Mouse (Mus musculus) CD4-positive, CD25-positive, alpha-beta regulatory T cell, adult 2 months (primary cell): Measurements from ENCODE around the gene Vmn2r98.
"Not testable (repeated sequence)": the region's sequence is repeated elsewhere in the genome, so short reads cannot be mapped to it uniquely, and the experiment has no call there.

Experiments
- DNase-seq: peaks from one replicate; pipeline ENCODE4 v3.0.0-alpha.2; 2012; ENCODE audit warnings: low read depth, low spot score

Gene Vmn2r98

DNA sequence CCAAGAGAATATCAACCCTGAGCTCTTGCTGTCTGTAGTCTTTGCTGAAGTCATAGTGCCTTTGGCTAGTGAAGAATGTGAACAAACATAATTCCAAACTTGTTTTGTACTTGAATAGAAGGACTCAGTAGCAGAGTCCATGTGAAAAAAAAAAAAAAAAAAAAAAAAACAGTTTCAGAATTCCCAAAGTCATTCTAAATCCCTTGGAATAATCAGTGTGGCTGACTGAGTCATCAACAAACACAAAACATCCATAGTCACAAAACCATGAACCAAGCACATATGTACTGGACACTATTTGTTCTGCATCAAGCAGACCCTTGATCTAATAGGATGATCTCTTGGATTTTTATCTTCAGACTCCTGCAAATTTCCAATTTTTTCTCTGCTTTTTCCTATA lies at the start of gene Vmn2r98:
Gene Vmn2r98, plus strand, starts transcription at position 301 of the 400 bp plus-strand sequence.
- not testable (repeated sequence) for DNase-seq

DNA sequence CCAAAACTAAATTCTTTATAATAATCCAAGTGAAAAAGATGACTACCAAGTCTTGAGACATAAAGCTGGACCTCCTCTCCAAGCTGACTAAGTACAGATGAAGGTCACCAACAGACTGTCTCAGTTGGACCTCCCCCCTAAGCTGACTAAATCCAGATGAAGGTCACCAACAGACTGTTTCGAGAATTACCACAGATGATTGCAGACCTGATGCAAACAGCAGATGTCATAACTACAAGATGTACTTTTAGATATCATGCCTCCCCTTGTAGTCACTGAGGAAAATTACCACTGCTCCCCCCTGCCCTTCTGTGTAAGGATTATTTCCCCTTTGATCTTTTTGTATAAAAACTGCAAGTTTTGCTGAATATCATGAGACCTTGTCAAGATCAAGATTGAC lies 21.8 kb upstream of the Vmn2r98 start:
- DNase-seq: not testable (repeated sequence)

DNA sequence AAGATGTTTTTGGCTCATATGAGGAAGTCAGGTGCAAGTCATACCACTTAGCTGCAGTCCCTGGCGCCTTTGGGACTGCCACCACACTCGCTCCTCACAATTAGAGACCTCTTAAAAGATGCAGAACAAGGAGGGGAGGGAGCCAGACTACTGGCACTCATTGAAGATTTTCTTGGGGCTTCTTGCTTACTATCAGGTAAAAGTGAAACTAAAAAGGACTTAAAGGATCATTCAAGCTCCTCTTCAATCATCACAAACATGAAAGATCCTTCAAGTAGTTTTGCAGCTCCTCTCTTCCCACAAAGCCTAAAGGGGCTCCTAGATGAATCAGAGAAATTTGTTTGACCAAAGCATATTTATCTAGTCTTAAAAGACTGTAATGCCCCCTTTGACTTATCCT lies 21.3 kb upstream of the Vmn2r98 start:
- no peak for DNase-seq

DNA sequence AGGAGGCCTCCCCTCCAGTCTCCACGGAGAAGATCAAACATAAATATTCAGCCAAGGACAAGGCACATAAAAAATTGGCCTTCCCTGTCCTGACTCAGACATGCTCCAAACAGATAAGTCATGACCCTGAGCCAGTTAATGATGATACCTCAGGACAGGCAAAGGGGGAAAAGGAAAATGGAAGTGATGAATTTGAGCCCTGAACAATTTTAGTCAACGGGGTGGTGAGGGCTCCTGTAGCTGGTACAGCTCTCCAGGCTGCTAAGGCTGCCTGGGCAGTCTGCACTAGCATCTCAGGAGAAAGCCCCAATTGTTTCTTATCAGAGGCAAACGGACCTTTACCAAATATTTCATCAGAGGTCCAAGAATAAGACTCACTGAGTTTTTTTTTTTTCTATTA lies 20.5 kb upstream of the Vmn2r98 start:
- no peak for DNase-seq
